Mouse (Mus musculus): ENCODE measurements at regions not wholly inside any gene's neighbourhood (a gene's known extent, or its start where the extent isn't known, plus 50 kb on each side); places are given as distances from the start of the nearest gene placed in this dataset.
"Not testable (repeated sequence)": the region's sequence is repeated elsewhere in the genome, so short reads cannot be mapped to it uniquely, and the experiment has no call there.

GRCm38 (mm10) chr2:133768546-133768945 is 216.6 kb downstream of the Bmp2 start:
- no peaks in the 10 kb centered on the region for H3K27me3 ChIP-seq (ENCODE audit: control insufficient read depth, insufficient read depth, low read length)
- no peak overlapping the region for H3K4me3 ChIP-seq (ENCODE audit: low read depth, low read length)
- H3K27ac ChIP-seq (ENCODE audit: low read depth, low read length), result no peak overlapping the region
- WGBS (ENCODE audit: insufficient replicate concordance), result 88% methylated on average over 1 of the region's 1 CpGs
- no peaks in the 10 kb centered on the region for H3K9me3 ChIP-seq (replicated peaks; ENCODE audit: control insufficient read depth, low read length)
- ATAC-seq (replicated peaks; ENCODE audit: insufficient number of reproducible peaks, low FRiP score, low TSS enrichment), result no peak
- no peaks in the 10 kb centered on the region for H3K4me1 ChIP-seq (ENCODE audit: control insufficient read depth, insufficient read depth, low read length)
- H3K9ac ChIP-seq (ENCODE audit: low read depth, low read length), result no peak overlapping the region
- H3K4me2 ChIP-seq, result no peak overlapping the region
- no peaks in the 10 kb centered on the region for H3K36me3 ChIP-seq (ENCODE audit: control insufficient read depth, insufficient read depth, low read length)

DNA sequence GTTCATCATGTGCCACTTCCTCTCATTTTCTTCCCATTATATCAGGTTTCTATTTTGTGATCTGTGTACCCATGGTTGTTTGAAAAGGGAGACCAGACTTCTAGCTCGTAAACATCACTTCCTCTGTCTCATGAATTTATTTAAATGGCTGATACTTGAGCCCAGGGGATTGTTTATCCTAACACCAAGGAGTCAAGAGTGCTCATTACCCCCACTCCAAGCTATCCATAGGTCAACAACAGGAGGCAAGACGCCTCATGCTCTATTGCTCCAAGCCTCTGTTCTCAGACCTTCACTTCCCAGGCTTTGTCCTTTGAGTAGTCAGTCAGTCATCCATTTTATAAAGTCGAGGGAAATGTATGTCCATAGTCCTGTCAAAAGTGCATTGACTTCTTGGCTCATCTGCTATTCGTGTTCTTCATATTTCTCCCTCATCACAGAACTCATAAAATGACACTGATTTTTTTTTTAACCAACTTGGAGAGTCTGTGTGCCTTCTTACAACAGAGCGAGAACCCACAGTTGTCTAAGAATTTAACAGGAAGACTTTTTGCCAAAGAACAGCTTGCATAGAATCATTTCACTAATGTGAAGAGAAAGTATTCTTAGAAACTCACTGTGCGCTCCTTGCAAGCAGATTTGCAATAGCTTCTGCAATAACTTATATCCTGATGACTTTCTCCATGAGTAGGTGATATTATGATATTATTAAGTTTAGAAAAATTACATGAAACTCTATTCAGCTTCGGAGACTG is 231.8 kb downstream of the Bmp2 start:
- Histone ChIP-seq H3K27ac (ENCODE audit: low read depth, low read length) (no peak overlapping the region), H3K4me2 (no peak overlapping the region), H3K27me3 (ENCODE audit: control insufficient read depth, insufficient read depth, low read length) (no peaks in the 10 kb centered on the region), H3K36me3 (ENCODE audit: control insufficient read depth, insufficient read depth, low read length) (no peaks in the 10 kb centered on the region), H3K4me1 (ENCODE audit: control insufficient read depth, insufficient read depth, low read length) (no peaks in the 10 kb centered on the region), H3K9me3 (replicated peaks; ENCODE audit: control insufficient read depth, low read length) (no peaks in the 10 kb centered on the region), H3K9ac (ENCODE audit: low read depth, low read length) (no peak overlapping the region), H3K4me3 (ENCODE audit: low read depth, low read length) (no peak overlapping the region)
- WGBS (ENCODE audit: insufficient replicate concordance), result 65% methylated on average over 7 of the region's 7 CpGs
- no peak for ATAC-seq (replicated peaks; ENCODE audit: insufficient number of reproducible peaks, low FRiP score, low TSS enrichment)

DNA sequence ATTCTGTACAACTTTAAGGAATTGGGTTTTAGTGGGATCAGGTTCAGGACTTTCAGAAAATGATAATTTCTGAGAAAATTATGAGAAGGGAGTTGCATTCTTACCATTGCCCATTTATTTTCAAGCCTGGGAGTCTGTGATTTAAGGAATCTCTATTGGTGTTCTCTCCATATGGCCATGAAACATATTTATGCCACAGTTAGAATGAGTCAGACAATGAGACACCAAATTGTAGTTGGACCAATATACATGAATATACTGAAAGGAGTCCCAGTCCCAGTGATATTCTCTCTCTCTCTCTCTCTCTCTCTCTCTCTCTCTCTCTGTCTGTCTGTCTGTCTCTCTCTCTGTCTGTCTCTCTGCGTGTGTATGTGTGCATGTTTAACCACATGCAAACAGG is 239.1 kb downstream of the Bmp2 start:
- H3K36me3 ChIP-seq (ENCODE audit: control insufficient read depth, insufficient read depth, low read length), result no peaks in the 10 kb centered on the region
- no peak overlapping the region for H3K4me3 ChIP-seq (ENCODE audit: low read depth, low read length)
- no peak for ATAC-seq (replicated peaks; ENCODE audit: insufficient number of reproducible peaks, low FRiP score, low TSS enrichment)
- 50% methylated on average over 1 of the region's 1 CpGs for WGBS (ENCODE audit: insufficient replicate concordance)
- no peak overlapping the region for H3K4me2 ChIP-seq
- no peaks in the 10 kb centered on the region for H3K9me3 ChIP-seq (replicated peaks; ENCODE audit: control insufficient read depth, low read length)
- no peak overlapping the region for H3K27ac ChIP-seq (ENCODE audit: low read depth, low read length)
- H3K9ac ChIP-seq (ENCODE audit: low read depth, low read length), result no peak overlapping the region
- no peaks in the 10 kb centered on the region; the same call in 1 of the 2 replicates for H3K4me1 ChIP-seq (ENCODE audit: control insufficient read depth, insufficient read depth, low read length)
- no peaks in the 10 kb centered on the region for H3K27me3 ChIP-seq (ENCODE audit: control insufficient read depth, insufficient read depth, low read length)

GRCm38 (mm10) chr2:133793293-133793692 is 241.3 kb downstream of the Bmp2 start:
- whole genome bisulfite sequencing (ENCODE audit: insufficient replicate concordance), result 21% methylated on average over 2 of the region's 2 CpGs
- Histone ChIP-seq H3K9ac (ENCODE audit: low read depth, low read length) (no peak overlapping the region), H3K4me1 (ENCODE audit: control insufficient read depth, insufficient read depth, low read length) (no peaks in the 10 kb centered on the region; the same call in 1 of the 2 replicates), H3K9me3 (replicated peaks; ENCODE audit: control insufficient read depth, low read length) (no peaks in the 10 kb centered on the region), H3K36me3 (ENCODE audit: control insufficient read depth, insufficient read depth, low read length) (no peaks in the 10 kb centered on the region), H3K4me3 (ENCODE audit: low read depth, low read length) (no peak overlapping the region), H3K27ac (ENCODE audit: low read depth, low read length) (no peak overlapping the region), H3K27me3 (ENCODE audit: control insufficient read depth, insufficient read depth, low read length) (no peaks in the 10 kb centered on the region), H3K4me2 (no peak overlapping the region)
- no peak for ATAC-seq (replicated peaks; ENCODE audit: insufficient number of reproducible peaks, low FRiP score, low TSS enrichment)

- H3K9ac ChIP-seq (ENCODE audit: low read depth, low read length), result no peak overlapping the region
- H3K4me1 ChIP-seq (ENCODE audit: control insufficient read depth, insufficient read depth, low read length), result no peaks in the 10 kb centered on the region
- no peaks in the 10 kb centered on the region for H3K36me3 ChIP-seq (ENCODE audit: control insufficient read depth, insufficient read depth, low read length)
- H3K27ac ChIP-seq (ENCODE audit: low read depth, low read length), result no peak overlapping the region
- H3K9me3 ChIP-seq (replicated peaks; ENCODE audit: control insufficient read depth, low read length), result no peaks in the 10 kb centered on the region
- no peak overlapping the region for H3K4me2 ChIP-seq
- 52% methylated on average over 3 of the region's 3 CpGs for WGBS (ENCODE audit: insufficient replicate concordance)
- no peak for ATAC-seq (replicated peaks; ENCODE audit: insufficient number of reproducible peaks, low FRiP score, low TSS enrichment)
- no peak overlapping the region for H3K4me3 ChIP-seq (ENCODE audit: low read depth, low read length)
- H3K27me3 ChIP-seq (ENCODE audit: control insufficient read depth, insufficient read depth, low read length), result no peaks in the 10 kb centered on the region
Measured at GRCm38 (mm10) chr2:133802666-133803065, 250.7 kb downstream of the Bmp2 start.

DNA sequence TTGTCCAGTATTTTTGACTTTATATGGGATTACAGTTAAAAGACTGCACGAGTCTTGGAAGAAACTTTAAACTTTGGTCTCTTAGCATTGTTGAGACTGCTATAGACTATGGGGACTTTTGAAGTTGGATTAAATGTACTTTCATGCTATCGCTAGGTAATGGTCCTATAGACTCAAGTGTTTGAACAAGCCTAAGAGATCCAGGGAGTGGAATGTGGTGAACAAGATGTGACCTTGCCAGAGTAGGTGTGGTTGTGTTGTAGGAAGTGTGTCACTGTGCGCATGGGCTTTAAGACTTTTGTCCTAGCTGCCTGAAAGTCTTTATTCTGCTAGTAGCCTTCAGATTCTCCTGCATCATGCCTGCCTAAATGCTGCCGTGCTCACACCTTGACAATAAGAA is 269.5 kb downstream of the Bmp2 start:
- Histone ChIP-seq H3K36me3 (ENCODE audit: control insufficient read depth, insufficient read depth, low read length) (no peaks in the 10 kb centered on the region), H3K9ac (ENCODE audit: low read depth, low read length) (no peak overlapping the region), H3K27me3 (ENCODE audit: control insufficient read depth, insufficient read depth, low read length) (no peaks in the 10 kb centered on the region), H3K4me1 (ENCODE audit: control insufficient read depth, insufficient read depth, low read length) (no peaks in the 10 kb centered on the region), H3K4me2 (no peak overlapping the region), H3K4me3 (ENCODE audit: low read depth, low read length) (no peak overlapping the region), H3K27ac (ENCODE audit: low read depth, low read length) (no peak overlapping the region), H3K9me3 (replicated peaks; ENCODE audit: control insufficient read depth, low read length) (no peaks in the 10 kb centered on the region)
- ATAC-seq (replicated peaks; ENCODE audit: insufficient number of reproducible peaks, low FRiP score, low TSS enrichment), result no peak
- WGBS (ENCODE audit: insufficient replicate concordance), result 82% methylated on average over 4 of the region's 4 CpGs

- Histone ChIP-seq H3K9me3 (replicated peaks; ENCODE audit: control insufficient read depth, low read length) (no peaks in the 10 kb centered on the region), H3K4me1 (ENCODE audit: control insufficient read depth, insufficient read depth, low read length) (no peaks in the 10 kb centered on the region), H3K4me3 (ENCODE audit: low read depth, low read length) (no peak overlapping the region), H3K27me3 (ENCODE audit: control insufficient read depth, insufficient read depth, low read length) (no peaks in the 10 kb centered on the region), H3K27ac (ENCODE audit: low read depth, low read length) (no peak overlapping the region), H3K4me2 (no peak overlapping the region), H3K36me3 (ENCODE audit: control insufficient read depth, insufficient read depth, low read length) (no peaks in the 10 kb centered on the region), H3K9ac (ENCODE audit: low read depth, low read length) (no peak overlapping the region)
- 74% methylated on average over 1 of the region's 1 CpGs for WGBS (ENCODE audit: insufficient replicate concordance)
- ATAC-seq (replicated peaks; ENCODE audit: insufficient number of reproducible peaks, low FRiP score, low TSS enrichment), result no peak
Measured at GRCm38 (mm10) chr2:133829406-133829805, 277.4 kb downstream of the Bmp2 start.

DNA sequence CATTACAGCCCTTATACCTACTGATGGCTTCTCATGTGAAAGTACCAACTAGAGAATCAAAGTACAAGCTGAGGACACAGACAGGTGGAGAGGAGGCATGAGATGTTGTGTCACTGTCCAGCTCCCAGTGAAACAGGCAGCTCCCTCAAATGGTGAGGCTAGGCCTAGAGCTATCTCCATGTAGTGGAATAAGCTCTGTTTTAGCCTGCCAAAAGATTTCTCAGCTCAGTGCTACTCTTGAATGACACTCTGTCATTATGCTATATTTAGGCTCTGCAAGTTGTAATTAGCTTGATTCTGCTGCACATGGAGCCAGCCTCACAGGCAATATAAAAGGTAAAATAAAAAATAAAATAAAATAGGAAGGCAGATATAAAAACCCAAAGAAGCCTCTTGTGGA is 298.5 kb downstream of the Bmp2 start:
- Histone ChIP-seq H3K4me2 (no peak overlapping the region), H3K36me3 (ENCODE audit: control insufficient read depth, insufficient read depth, low read length) (no peaks in the 10 kb centered on the region), H3K4me3 (ENCODE audit: low read depth, low read length) (no peak overlapping the region), H3K27me3 (ENCODE audit: control insufficient read depth, insufficient read depth, low read length) (no peaks in the 10 kb centered on the region), H3K9me3 (replicated peaks; ENCODE audit: control insufficient read depth, low read length) (no peaks in the 10 kb centered on the region), H3K9ac (ENCODE audit: low read depth, low read length) (no peak overlapping the region), H3K27ac (ENCODE audit: low read depth, low read length) (no peak overlapping the region), H3K4me1 (ENCODE audit: control insufficient read depth, insufficient read depth, low read length) (no peaks in the 10 kb centered on the region)
- ATAC-seq (replicated peaks; ENCODE audit: insufficient number of reproducible peaks, low FRiP score, low TSS enrichment), result no peak

GRCm38 (mm10) chr2:133874982-133875381 is 323.0 kb downstream of the Bmp2 start:
- not testable (repeated sequence) for ATAC-seq (replicated peaks; ENCODE audit: insufficient number of reproducible peaks, low FRiP score, low TSS enrichment); H3K4me1 ChIP-seq (ENCODE audit: control insufficient read depth, insufficient read depth, low read length); H3K27me3 ChIP-seq (ENCODE audit: control insufficient read depth, insufficient read depth, low read length); H3K9me3 ChIP-seq (replicated peaks; ENCODE audit: control insufficient read depth, low read length); H3K4me2 ChIP-seq; H3K4me3 ChIP-seq (ENCODE audit: low read depth, low read length); H3K9ac ChIP-seq (ENCODE audit: low read depth, low read length); H3K27ac ChIP-seq (ENCODE audit: low read depth, low read length); H3K36me3 ChIP-seq (ENCODE audit: control insufficient read depth, insufficient read depth, low read length)
- 79% methylated on average over 8 of the region's 8 CpGs for WGBS (ENCODE audit: insufficient replicate concordance)
